Mouse (Mus musculus): ENCODE results near the gene Sdk1. TPM values are rescaled to one million over a fixed set of nuclear protein-coding genes. Genes with fewer than 3 reads are reported as not detected.
A peak's percentile ranks its signal among the peaks of the same experiment; 100 is the strongest.

The Sdk1 gene
- polyA plus RNA-seq, 1 experiment from 2014 or later: 0.71 TPM

DNA sequence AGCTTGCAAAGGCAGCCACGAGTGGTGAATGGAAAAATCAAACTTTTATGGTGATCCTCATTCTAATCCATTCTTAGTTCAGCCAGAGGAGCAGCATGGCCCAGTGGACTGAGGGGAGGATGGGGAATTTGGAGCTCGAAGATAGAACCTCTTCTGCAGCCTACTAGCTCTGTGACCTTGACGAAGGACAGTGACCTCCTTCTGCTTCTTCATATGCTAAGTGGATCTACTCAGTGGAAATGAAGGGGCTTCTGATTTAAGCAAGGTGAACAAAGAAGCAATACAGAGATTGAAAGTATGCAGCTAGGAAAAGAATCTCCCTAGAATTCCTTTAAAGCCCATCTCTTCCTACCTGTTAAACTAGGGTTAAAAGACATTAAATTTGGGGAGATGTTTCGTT is 152.6 kb downstream of the Sdk1 start:
- H3K36me3 ChIP-seq (ENCODE audit: poor library complexity, severe bottlenecking): no peaks in the 10 kb centered on the region
- no peak overlapping the region for H3K4me3 ChIP-seq
- no peaks in the 10 kb centered on the region for H3K9me3 ChIP-seq (replicated peaks)
- no peak overlapping the region for H3K9ac ChIP-seq
- no peaks in the 10 kb centered on the region for H3K4me1 ChIP-seq
- 81% methylated on average over 4 of the region's 4 CpGs for WGBS
- H3K27ac ChIP-seq: no peak overlapping the region
- no peaks in the 10 kb centered on the region for H3K27me3 ChIP-seq
- no peak overlapping the region for H3K4me2 ChIP-seq
- ATAC-seq: no peak

DNA sequence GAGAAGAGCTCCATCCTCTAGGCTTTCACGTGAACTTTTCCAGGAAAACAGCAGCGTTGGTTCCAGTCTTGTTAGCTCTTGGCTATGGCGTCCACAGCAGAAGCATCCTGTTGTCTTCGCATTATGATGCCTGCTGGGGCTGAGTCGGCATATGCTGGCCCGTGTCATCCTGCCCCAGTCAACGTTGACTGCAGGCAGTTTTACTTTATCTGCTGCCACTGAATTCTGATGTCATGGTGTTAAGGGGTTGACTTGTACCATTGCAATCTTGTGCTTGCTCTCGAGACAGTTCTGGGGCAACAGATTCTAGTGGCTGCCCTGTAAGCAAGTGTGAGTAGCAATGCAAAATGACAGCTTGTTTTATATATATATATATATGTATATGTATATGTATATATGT is 153.3 kb downstream of the Sdk1 start:
- H3K4me1 ChIP-seq: no peaks in the 10 kb centered on the region

DNA sequence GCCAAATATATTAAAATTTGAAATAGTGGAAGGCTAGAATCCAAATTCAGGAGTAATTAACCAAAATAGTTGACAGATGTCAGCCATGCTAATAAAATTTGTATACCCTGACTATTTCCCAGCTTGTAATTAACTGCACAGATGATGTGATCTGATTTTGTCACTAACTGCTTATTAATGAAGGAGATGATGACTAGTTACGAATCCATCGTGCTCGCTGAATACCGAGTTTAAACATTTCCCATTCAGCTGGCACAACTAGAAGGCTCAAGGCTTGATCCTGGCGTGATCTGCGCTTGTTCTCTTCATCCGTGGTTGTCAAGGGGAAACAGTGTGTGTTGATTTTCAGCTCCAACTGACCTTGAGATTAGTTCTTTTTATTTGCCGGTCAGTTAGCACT is 162.5 kb downstream of the Sdk1 start:
- Histone ChIP-seq H3K27me3 (no peaks in the 10 kb centered on the region), H3K9ac (no peak overlapping the region), H3K36me3 (ENCODE audit: poor library complexity, severe bottlenecking) (no peaks in the 10 kb centered on the region), H3K4me2 (no peak overlapping the region), H3K27ac (no peak overlapping the region), H3K4me1 (peaks cover 20% of the 10 kb centered on the region; the same call in 1 of the 2 replicates), H3K4me3 (no peak overlapping the region), H3K9me3 (replicated peaks) (no peaks in the 10 kb centered on the region)
- 41% methylated on average over 8 of the region's 8 CpGs for WGBS
- 0 out of 2 replicates have a peak, but pooled peaks have one; percentile 10 for ATAC-seq

More for the DNA sequence above, 153.3 kb downstream of the Sdk1 start:
- ATAC-seq: no peak
- no peaks in the 10 kb centered on the region for H3K27me3 ChIP-seq
- H3K4me3 ChIP-seq: no peak overlapping the region
- no peaks in the 10 kb centered on the region for H3K36me3 ChIP-seq (ENCODE audit: poor library complexity, severe bottlenecking)
- no peak overlapping the region for H3K9ac ChIP-seq
- no peak overlapping the region for H3K27ac ChIP-seq
- H3K9me3 ChIP-seq (replicated peaks): no peaks in the 10 kb centered on the region
- H3K4me2 ChIP-seq: no peak overlapping the region
- 91% methylated on average over 8 of the region's 8 CpGs for WGBS

DNA sequence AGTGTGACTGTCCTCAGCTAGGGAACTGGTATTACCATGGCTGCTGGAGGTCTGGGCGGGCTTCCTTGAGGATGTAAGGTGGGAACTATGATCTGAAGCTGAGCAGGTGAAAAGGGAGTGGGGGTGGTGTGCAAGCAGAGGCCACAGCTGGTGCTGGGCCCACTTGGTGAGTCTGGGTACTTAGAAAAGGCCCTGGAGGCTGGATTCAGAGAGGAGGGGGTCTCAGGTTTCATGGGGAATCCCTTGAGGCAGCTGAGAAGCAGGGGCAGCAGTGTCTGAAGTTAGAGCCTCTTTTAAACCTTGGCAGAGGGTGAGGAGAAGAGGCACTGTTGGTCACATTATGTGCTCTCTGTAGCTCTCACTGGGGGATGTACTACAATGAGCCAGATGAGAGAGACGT is 163.4 kb downstream of the Sdk1 start:
- ATAC-seq: no peak
- 38% methylated on average over 2 of the region's 2 CpGs for WGBS
- no peaks in the 10 kb centered on the region for H3K27me3 ChIP-seq

DNA sequence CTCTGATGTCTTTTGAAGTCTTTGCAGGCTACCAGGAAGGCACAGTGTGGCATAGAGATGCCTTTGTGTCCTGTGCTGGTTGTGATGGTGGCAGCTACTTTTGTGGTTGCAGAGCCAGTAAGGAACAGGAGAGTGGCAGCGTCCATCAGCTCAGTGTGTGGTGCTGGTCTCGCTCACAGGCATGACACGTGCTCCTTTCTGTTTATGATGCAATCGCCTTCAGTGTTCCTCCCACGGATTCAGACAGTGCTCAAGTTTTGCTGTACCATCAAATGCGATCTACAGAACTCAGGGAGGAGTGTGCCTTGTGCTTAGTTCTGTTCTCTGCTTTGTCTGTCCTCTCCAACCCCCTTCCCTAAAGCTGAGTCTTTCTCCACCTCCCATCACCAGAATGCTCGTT is 165.6 kb downstream of the Sdk1 start:
- 57% methylated on average over 7 of the region's 7 CpGs for WGBS
- Histone ChIP-seq H3K27me3 (no peaks in the 10 kb centered on the region), H3K4me2 (no peak overlapping the region), H3K4me1 (peaks cover 20% of the 10 kb centered on the region; the same call in 1 of the 2 replicates), H3K36me3 (ENCODE audit: poor library complexity, severe bottlenecking) (no peaks in the 10 kb centered on the region), H3K9ac (no peak overlapping the region), H3K4me3 (no peak overlapping the region), H3K27ac (no peak overlapping the region), H3K9me3 (replicated peaks) (no peaks in the 10 kb centered on the region)
- ATAC-seq: no peak

More for the DNA sequence above, 163.4 kb downstream of the Sdk1 start:
- Histone ChIP-seq H3K4me2 (no peak overlapping the region), H3K9ac (no peak overlapping the region), H3K36me3 (ENCODE audit: poor library complexity, severe bottlenecking) (no peaks in the 10 kb centered on the region), H3K4me1 (peaks cover 20% of the 10 kb centered on the region; the same call in 1 of the 2 replicates), H3K9me3 (replicated peaks) (no peaks in the 10 kb centered on the region), H3K4me3 (no peak overlapping the region), H3K27ac (no peak overlapping the region)

DNA sequence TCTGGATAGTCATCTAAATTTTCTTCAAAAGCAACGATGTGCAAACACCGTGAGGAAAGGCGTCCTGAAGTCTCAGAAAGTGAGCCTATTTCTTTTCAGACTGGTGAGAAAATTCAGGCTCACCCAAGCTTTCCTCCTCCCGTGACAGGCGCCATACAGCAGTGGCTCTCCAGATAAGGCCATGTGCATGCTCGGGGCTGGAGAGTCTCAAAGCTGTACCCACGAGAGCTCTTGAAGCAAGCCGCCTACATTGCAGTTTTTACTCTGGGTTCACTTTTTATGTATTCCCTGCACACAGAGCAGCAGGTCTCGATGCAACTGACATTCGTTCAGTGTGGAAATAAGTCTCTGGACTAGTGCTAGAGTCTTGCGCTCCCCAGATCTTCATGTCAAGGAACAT is 171.7 kb downstream of the Sdk1 start:
- H3K4me1 ChIP-seq: peaks cover 5% of the 10 kb centered on the region; the same call in 1 of the 2 replicates
- H3K4me2 ChIP-seq: no peak overlapping the region
- WGBS: 80% methylated on average over 11 of the region's 11 CpGs
- H3K36me3 ChIP-seq (ENCODE audit: poor library complexity, severe bottlenecking): no peaks in the 10 kb centered on the region
- H3K4me3 ChIP-seq: no peak overlapping the region
- H3K9me3 ChIP-seq (replicated peaks): no peaks in the 10 kb centered on the region
- H3K27ac ChIP-seq: no peak overlapping the region
- no peaks in the 10 kb centered on the region for H3K27me3 ChIP-seq
- no peak for ATAC-seq
- no peak overlapping the region for H3K9ac ChIP-seq

DNA sequence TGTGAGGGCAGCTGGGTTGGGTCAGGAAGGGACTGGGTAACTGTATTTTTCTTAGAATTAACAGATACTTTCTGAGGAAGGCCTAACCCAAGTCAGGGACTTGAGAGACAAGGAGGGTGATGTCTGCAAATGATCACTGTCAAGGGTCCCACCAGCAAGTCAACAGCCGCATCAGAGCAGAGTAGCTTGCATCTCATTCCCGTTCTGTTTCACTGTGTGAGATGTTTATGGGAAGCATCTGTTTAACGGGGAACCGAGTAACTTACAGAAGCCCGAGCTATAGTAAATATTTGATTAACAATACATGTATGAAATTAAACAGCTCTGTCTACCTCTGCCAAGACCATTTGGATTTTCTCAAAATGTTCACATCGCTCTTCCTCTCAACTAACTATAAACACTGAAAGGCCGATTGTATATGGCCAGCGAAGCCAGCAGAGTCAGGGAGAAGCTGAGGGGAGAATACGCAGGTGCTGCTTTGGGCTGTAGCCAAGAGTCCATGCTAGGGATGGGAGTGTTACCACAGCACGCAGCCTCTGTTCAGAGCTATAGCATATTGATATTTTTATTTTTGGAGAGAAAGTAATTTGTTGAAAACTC is 174.5 kb downstream of the Sdk1 start:
- H3K4me1 ChIP-seq: peaks cover 5% of the 10 kb centered on the region; the same call in 1 of the 2 replicates
- ATAC-seq: no peak
- H3K4me3 ChIP-seq: no peak overlapping the region
- H3K27ac ChIP-seq: no peak overlapping the region
- no peaks in the 10 kb centered on the region for H3K27me3 ChIP-seq
- H3K36me3 ChIP-seq (ENCODE audit: poor library complexity, severe bottlenecking): no peaks in the 10 kb centered on the region
- no peak overlapping the region for H3K9ac ChIP-seq
- WGBS: 84% methylated on average over 10 of the region's 10 CpGs
- no peak overlapping the region for H3K4me2 ChIP-seq
- no peaks in the 10 kb centered on the region for H3K9me3 ChIP-seq (replicated peaks)

DNA sequence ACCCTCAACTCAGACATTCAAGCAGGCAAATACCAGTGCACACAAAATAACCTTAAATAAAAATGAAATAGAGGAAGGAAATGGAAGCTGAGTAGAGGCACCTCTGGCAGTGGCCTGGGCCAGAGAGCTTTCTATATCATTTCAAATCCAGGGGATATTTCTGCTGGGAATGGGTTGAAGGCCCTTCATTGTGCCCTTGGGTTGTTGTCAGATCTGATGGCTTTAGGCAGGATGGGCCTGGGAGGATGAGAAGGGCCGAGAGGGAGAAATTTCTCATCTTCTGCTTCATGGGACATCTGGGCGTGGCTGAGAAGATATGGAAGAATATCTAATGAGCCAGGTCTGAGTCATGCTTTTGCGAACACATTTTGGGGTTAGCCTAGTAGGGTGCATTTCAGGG is 186.8 kb downstream of the Sdk1 start:
- Histone ChIP-seq H3K27ac (no peak overlapping the region), H3K9me3 (replicated peaks) (no peaks in the 10 kb centered on the region), H3K27me3 (0 out of 2 replicates have a peak, but pooled peaks cover 12% of the 10 kb centered on the region), H3K9ac (no peak overlapping the region), H3K4me2 (no peak overlapping the region), H3K4me1 (no peaks in the 10 kb centered on the region), H3K4me3 (no peak overlapping the region), H3K36me3 (ENCODE audit: poor library complexity, severe bottlenecking) (no peaks in the 10 kb centered on the region)
- WGBS: 80% methylated on average over 3 of the region's 3 CpGs
- no peak for ATAC-seq

DNA sequence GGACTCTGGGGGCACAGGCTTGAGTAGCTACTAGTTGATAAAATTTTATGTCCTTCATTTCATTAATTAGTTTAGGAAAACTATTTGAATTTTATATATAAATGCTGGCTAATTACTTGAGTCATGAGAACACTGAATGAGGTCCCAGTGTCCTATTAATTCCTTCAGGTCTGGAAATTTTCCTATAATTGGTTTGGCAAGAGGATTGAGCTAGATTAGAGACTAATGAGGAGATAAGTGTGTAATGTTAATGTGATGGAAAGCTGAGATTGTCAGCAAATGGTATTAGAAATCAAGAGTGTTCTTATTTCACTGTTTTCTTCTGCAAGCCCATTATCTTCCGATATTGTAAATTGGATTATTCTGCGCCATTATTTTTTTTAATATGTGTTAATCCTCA is 192.0 kb downstream of the Sdk1 start:
- no peaks in the 10 kb centered on the region for H3K9me3 ChIP-seq (replicated peaks)
- H3K4me1 ChIP-seq: no peaks in the 10 kb centered on the region
- no peak overlapping the region for H3K4me3 ChIP-seq
- no peak for ATAC-seq
- H3K9ac ChIP-seq: no peak overlapping the region
- 0 out of 2 replicates have a peak, but pooled peaks cover 15% of the 10 kb centered on the region for H3K27me3 ChIP-seq
- H3K4me2 ChIP-seq: no peak overlapping the region
- no peaks in the 10 kb centered on the region for H3K36me3 ChIP-seq (ENCODE audit: poor library complexity, severe bottlenecking)
- H3K27ac ChIP-seq: no peak overlapping the region
- 35% methylated on average over 2 of the region's 2 CpGs for WGBS

DNA sequence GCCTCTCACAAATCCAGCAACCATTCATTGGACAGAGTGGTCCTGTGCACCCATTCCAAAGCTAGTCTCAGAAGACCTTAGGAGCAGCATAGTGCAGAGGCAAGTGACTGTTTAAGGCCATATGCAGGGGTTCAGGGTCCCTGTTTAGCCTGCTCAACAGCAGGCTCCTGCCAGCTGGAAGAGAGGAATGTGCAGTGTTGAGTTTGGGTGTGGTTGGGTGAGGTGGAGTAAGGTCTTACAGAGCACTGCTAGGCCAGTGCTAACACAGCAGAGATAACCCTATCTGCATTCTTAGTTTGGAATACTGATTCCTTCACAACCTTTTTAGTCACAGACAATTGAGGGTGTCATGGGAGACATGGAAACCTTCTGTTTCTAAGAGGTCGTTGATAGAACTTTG is 206.0 kb downstream of the Sdk1 start:
- WGBS: 87% methylated on average over 1 of the region's 1 CpGs
- Histone ChIP-seq H3K27me3 (no peaks in the 10 kb centered on the region), H3K9me3 (replicated peaks) (no peaks in the 10 kb centered on the region), H3K4me1 (peaks cover 7% of the 10 kb centered on the region), H3K4me2 (no peak overlapping the region), H3K27ac (no peak overlapping the region), H3K4me3 (no peak overlapping the region), H3K9ac (no peak overlapping the region), H3K36me3 (ENCODE audit: poor library complexity, severe bottlenecking) (no peaks in the 10 kb centered on the region)
- ATAC-seq: no peak

DNA sequence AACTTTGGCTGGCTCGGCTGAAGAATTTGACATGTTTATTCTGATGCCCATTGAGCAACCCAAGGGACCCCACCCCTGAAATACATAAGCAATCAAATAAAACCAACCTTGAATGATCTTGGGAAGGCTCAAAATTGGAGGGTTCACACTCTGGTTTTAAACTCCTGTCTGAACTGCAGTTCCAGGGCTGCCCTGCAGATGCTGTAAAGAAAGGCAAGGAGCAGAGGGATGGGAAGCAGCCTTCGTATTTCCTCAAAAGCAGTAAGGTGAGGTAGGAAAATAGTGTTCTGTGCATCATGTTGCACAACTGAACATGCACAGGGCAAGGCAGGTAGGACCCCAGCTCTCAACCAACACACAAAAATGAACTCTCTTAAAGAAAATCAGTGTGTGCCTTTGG is 222.1 kb downstream of the Sdk1 start:
- Histone ChIP-seq H3K9ac (no peak overlapping the region), H3K36me3 (ENCODE audit: poor library complexity, severe bottlenecking) (no peaks in the 10 kb centered on the region), H3K4me2 (no peak overlapping the region), H3K27me3 (no peaks in the 10 kb centered on the region), H3K4me1 (no peaks in the 10 kb centered on the region), H3K9me3 (replicated peaks) (no peaks in the 10 kb centered on the region), H3K4me3 (no peak overlapping the region), H3K27ac (no peak overlapping the region)
- ATAC-seq: no peak
- WGBS: 76% methylated on average over 2 of the region's 2 CpGs

DNA sequence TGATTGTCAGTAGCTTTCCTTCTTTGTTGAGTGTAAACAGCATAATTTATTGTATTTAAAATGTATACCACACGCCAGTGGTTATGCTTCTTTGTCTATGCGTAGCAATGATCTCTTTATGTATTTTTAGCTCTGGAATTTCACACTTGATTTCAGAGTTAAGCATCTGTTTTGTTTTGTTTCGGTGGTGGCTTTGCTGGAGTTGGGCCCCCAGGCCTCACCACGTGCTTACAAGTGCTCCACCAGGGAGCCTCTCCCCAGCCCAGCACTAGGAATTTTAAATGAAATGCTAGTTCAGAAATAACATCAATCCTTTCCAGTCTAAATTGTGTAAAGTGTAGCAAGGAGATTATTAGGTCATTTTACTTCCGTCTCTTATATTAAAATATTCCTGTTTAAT is 227.5 kb downstream of the Sdk1 start:
- H3K9ac ChIP-seq: no peak overlapping the region
- no peaks in the 10 kb centered on the region for H3K36me3 ChIP-seq (ENCODE audit: poor library complexity, severe bottlenecking)
- H3K9me3 ChIP-seq (replicated peaks): no peaks in the 10 kb centered on the region
- H3K4me2 ChIP-seq: no peak overlapping the region
- H3K4me1 ChIP-seq: no peaks in the 10 kb centered on the region
- no peak overlapping the region for H3K27ac ChIP-seq
- no peak for ATAC-seq
- no peaks in the 10 kb centered on the region for H3K27me3 ChIP-seq
- no peak overlapping the region for H3K4me3 ChIP-seq
- WGBS: 33% methylated on average over 5 of the region's 5 CpGs

DNA sequence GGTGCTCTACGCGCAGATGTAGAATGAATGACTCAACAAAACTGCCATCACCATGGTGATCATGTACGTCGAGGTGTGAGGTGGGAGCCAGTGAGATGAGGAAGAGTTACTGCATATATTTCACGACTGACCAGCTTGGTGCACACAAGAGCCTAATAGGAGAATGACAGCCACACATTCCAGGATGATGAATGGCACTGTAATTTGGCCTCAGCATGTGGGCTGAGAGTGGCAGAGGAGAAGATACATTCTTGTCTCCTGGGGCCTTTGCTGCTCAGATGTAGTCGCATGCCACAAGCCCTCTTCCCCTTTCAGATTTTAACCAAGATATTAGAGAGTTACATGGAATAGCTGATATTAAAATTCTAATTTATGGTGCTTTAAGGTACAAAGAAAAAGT is 264.0 kb downstream of the Sdk1 start:
- no peak overlapping the region for H3K9ac ChIP-seq
- no peak overlapping the region for H3K27ac ChIP-seq
- WGBS: 77% methylated on average over 6 of the region's 6 CpGs

More for the DNA sequence above, 264.0 kb downstream of the Sdk1 start:
- H3K4me1 ChIP-seq: no peaks in the 10 kb centered on the region
- H3K27me3 ChIP-seq: no peaks in the 10 kb centered on the region
- no peaks in the 10 kb centered on the region for H3K36me3 ChIP-seq (ENCODE audit: poor library complexity, severe bottlenecking)
- H3K9me3 ChIP-seq (replicated peaks): no peaks in the 10 kb centered on the region
- no peak for ATAC-seq
- no peak overlapping the region for H3K4me3 ChIP-seq
- no peak overlapping the region for H3K4me2 ChIP-seq
